Mouse (Mus musculus): ENCODE data around the gene Nobox.

Gene Nobox

GRCm38 (mm10) chr6:43309454-43309853 is at the start of gene Nobox:
Gene Nobox (minus strand): TSS chr6:43309554.
- no peak for DNase-seq

- DNase-seq: no peak
These were observed 45.3 kb upstream of the Nobox start for GRCm38 (mm10) chr6:43354562-43355241.

GRCm38 (mm10) chr6:43353446-43353845 is 44.1 kb upstream of the Nobox start:
- DNase-seq: no peak

- DNase-seq: no peak
These were observed 39.7 kb upstream of the Nobox start for GRCm38 (mm10) chr6:43349083-43349482.

GRCm38 (mm10) chr6:43347637-43348036 is 38.3 kb upstream of the Nobox start:
- no peak for DNase-seq

- no peak for DNase-seq
These were observed 33.7 kb upstream of the Nobox start for GRCm38 (mm10) chr6:43343006-43343405.

- DNase-seq: no peak
These were observed 33.0 kb upstream of the Nobox start for GRCm38 (mm10) chr6:43342386-43342785.

GRCm38 (mm10) chr6:43338804-43339203 is 29.4 kb upstream of the Nobox start:
- no peak for DNase-seq

- peak; percentile 73 to 83 for DNase-seq
These were observed 28.2 kb upstream of the Nobox start for GRCm38 (mm10) chr6:43337491-43337961.

GRCm38 (mm10) chr6:43335619-43336234 is 26.4 kb upstream of the Nobox start:
- peak; percentile 33 to 47 for DNase-seq

- DNase-seq: peak; percentile 90 to 91
These were observed 24.1 kb upstream of the Nobox start for GRCm38 (mm10) chr6:43333479-43333878.

- no peak for DNase-seq
These were observed 3.8 kb upstream of the Nobox start for GRCm38 (mm10) chr6:43312961-43313656.

- DNase-seq: no peak
These were observed 3.2 kb upstream of the Nobox start for GRCm38 (mm10) chr6:43312546-43312945.

GRCm38 (mm10) chr6:43310071-43310470 is 717 bp upstream of the Nobox start:
- DNase-seq: no peak

GRCm38 (mm10) chr6:43297508-43297850 is 11.9 kb downstream of the Nobox start:
- DNase-seq: no peak

- peak; percentile 43 to 75 for DNase-seq
These were observed 12.4 kb downstream of the Nobox start for GRCm38 (mm10) chr6:43296798-43297507.

GRCm38 (mm10) chr6:43295908-43296307 is 13.4 kb downstream of the Nobox start:
- DNase-seq: peak; percentile 69 to 76

GRCm38 (mm10) chr6:43293175-43293574 is 16.2 kb downstream of the Nobox start:
- no peak for DNase-seq

- no peak for DNase-seq
These were observed 16.8 kb downstream of the Nobox start for GRCm38 (mm10) chr6:43292471-43293076.

GRCm38 (mm10) chr6:43292041-43292440 is 17.3 kb downstream of the Nobox start:
- no peak for DNase-seq

- no peak for DNase-seq
These were observed 28.9 kb downstream of the Nobox start for GRCm38 (mm10) chr6:43280481-43280880.

- peak; percentile 23 to 33 for DNase-seq
These were observed 31.1 kb downstream of the Nobox start for GRCm38 (mm10) chr6:43278247-43278646.

- DNase-seq: no peak
These were observed 35.2 kb downstream of the Nobox start for GRCm38 (mm10) chr6:43274123-43274522.
